Mouse (Mus musculus) G1E-ER4 (cell line): ENCODE results near the gene Ifi35. TPM values are rescaled to one million over a fixed set of nuclear protein-coding genes. Genes with fewer than 3 reads are reported as not detected.

Experiments
- GATA1 ChIP-seq: IDR thresholded peaks from one replicate; pipeline ENCODE4 v1.8.0; 2012; ENCODE audit warnings: low read length, inconsistent platforms
- polyA plus RNA-seq: library from polyadenylated mRNA; stranded (reverse); fragments of >175 nt; gene quantifications from 2 replicates; pipeline ENCODE4 v1.2.3, GENCODE M21; 2012

The Ifi35 gene
- polyA plus RNA-seq, 1 experiment: 35.5 TPM

GRCm38 (mm10) chr11:101483804-101484203 lies 35.6 kb downstream of the Ifi35 start:
- TF ChIP-seq GATA1: no peak

GRCm38 (mm10) chr11:101484245-101484644 lies 36.0 kb downstream of the Ifi35 start:
- no peak for TF ChIP-seq GATA1

DNA sequence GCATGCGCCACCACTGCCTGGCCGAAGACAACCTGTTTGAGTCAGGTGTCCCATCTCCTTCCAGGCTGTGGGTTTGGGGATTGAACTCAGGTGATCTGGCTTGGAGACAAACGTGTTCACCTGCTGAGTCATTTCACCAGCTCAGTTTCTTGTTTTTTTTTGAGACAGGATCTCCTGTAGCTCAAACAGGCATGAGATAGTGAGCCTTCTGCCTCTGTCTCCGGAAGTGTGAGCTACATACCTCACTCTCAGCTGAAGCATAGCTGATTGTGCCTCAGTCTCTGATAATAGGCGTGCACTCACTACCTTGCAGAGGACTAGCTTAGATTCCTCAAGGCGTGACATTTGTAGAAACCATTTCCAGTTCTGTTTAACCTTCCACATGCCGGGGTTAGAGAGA lies 36.6 kb downstream of the Ifi35 start:
- no peak for TF ChIP-seq GATA1

DNA sequence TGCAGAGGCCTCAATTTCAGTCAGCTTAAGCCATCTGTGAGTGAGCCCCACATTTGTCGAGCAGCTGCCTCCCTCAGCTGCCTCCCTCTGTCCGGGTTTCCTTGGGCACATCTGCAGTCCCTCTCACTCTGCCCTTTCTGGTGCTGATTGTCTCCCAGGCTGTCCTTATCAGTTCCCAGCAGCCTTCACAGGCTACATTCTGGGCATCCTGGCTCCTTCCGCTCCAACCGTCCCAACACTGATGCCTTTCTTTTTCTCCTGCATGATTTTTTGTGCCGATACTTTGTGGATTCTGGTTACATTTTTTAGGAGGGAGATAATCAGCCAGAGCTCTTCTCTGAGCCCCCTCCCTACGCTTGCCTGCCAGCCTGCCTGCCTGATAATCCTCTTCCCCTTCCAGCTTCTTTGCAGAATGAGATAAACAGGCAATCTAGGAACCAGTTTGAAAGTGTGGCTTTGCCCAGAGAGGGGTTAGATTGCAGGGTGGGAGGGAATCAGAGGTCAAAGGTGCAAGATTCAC lies 37.4 kb downstream of the Ifi35 start:
- TF ChIP-seq GATA1: peak; percentile 95

GRCm38 (mm10) chr11:101486126-101486525 lies 37.9 kb downstream of the Ifi35 start:
- TF ChIP-seq GATA1: no peak

DNA sequence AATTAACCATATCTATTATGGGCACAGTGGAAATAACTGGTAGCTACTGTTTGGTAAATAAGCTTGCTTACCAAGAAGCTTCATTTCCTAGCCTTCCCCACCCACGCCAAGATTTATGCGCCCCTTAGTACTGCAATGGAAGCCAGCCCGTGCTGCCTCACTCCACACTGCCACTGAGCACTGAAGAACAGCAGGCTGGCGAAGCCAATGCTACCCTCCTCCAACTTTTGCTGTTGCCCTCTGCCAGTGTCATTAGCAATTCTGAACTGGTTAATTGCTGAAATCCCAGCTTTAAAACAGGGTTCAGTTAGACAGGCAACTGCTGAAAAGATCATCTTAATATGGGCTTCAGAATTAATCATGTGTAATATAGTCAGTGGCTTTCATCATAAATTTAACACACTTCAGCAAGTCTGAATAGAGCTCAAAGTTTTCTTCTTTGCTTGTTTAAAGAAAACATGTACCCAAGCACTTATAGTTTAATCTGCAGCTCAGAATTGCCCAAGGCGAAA lies 58.1 kb downstream of the Ifi35 start:
- TF ChIP-seq GATA1: no peak

DNA sequence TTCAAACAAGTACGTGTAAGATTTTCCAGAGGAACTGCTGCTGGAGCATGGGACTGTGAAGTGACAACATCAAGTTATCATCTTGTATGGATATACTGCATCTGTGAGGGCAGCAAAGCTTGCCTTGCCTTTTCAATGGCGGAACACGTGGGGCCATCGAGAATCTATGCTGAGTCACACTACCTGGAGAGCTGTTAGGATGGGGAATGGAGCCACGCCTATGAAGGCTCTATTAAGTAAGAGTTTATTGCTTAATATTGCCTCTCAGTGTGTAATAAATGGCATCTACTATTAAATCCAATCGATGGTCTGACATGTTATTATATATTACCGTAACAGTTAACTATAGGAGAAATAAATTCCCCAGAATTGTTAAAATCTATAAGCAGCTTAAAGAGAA lies 58.9 kb downstream of the Ifi35 start:
- TF ChIP-seq GATA1: no peak

Other genes with a start within 250 kb of the Ifi35 start
- 1.3 and 3.6 TPM in 2 replicates for gene Ezh1, start 221.9 kb upstream of the Ifi35 start, polyA plus RNA-seq
- gene Ramp2, start 202.4 kb upstream of the Ifi35 start, polyA plus RNA-seq: 0.08 TPM in 1 of 2 replicates, not detected in the other
- 122 and 174 TPM in 2 replicates for gene Vps25, start 194.7 kb upstream of the Ifi35 start, polyA plus RNA-seq
- gene Wnk4, start 187.8 kb upstream of the Ifi35 start, polyA plus RNA-seq: 60.9 and 68.4 TPM in 2 replicates
- gene Cntd1, start 169.4 kb upstream of the Ifi35 start, polyA plus RNA-seq: 0.06 TPM in 2 replicates
- 23.1 and 57.7 TPM in 2 replicates for gene Coa3, start 169.3 kb upstream of the Ifi35 start, polyA plus RNA-seq
- gene Becn1, start 146.1 kb upstream of the Ifi35 start, polyA plus RNA-seq: 127 and 150 TPM in 2 replicates
- 79.5 and 97.2 TPM in 2 replicates for gene Psme3, start 132.2 kb upstream of the Ifi35 start, polyA plus RNA-seq
- gene Aoc2, start 123.3 kb upstream of the Ifi35 start, polyA plus RNA-seq: 6.2 and 8.6 TPM in 2 replicates
- 0.05 TPM in 1 of 2 replicates, not detected in the other for gene Aoc3, start 117.8 kb upstream of the Ifi35 start, polyA plus RNA-seq
- gene G6pc, start 80.8 kb upstream of the Ifi35 start, polyA plus RNA-seq: not detected in 2 replicates
- gene Aarsd1, start 30.8 kb upstream of the Ifi35 start, polyA plus RNA-seq: 79.1 and 84.8 TPM in 2 replicates
- 0.81 and 1.8 TPM in 2 replicates for gene Gm27029, start 23.6 kb upstream of the Ifi35 start, polyA plus RNA-seq
- 6.9 and 7.2 TPM in 2 replicates for gene Rundc1, start 23.3 kb upstream of the Ifi35 start, polyA plus RNA-seq
- 0.25 and 0.30 TPM in 2 replicates for gene Ptges3l, start 23.1 kb upstream of the Ifi35 start, polyA plus RNA-seq
- gene Rpl27, start 6.1 kb upstream of the Ifi35 start, polyA plus RNA-seq: 482 and 957 TPM in 2 replicates
- gene Rnd2, start 16.6 kb downstream of the Ifi35 start, polyA plus RNA-seq: 33.7 and 44.8 TPM in 2 replicates
- gene Vat1, start 17.8 kb downstream of the Ifi35 start, polyA plus RNA-seq: 282 and 396 TPM in 2 replicates
- 3.8 and 27.2 TPM in 2 replicates for gene Brca1, start 103.5 kb downstream of the Ifi35 start, polyA plus RNA-seq
- 86.3 and 105 TPM in 2 replicates for gene Nbr1, start 103.7 kb downstream of the Ifi35 start, polyA plus RNA-seq
- 0.46 and 0.69 TPM in 2 replicates for gene Tmem106a, start 133.8 kb downstream of the Ifi35 start, polyA plus RNA-seq
- not detected in 2 replicates for gene Gm11634, start 150.8 kb downstream of the Ifi35 start, polyA plus RNA-seq
- gene Rdm1, start 178.8 kb downstream of the Ifi35 start, polyA plus RNA-seq: 1.7 and 1.9 TPM in 2 replicates
- 1.3 TPM in 2 replicates for gene Arl4d, start 217.1 kb downstream of the Ifi35 start, polyA plus RNA-seq